Mouse (Mus musculus): Measurements from ENCODE around the gene Tusc2.

Gene Tusc2

GRCm38 (mm10) chr9:107615035-107615434 is 52.0 kb downstream of the Tusc2 start:
- DNase-seq = no peak

Measured in right cerebral cortex, adult 18-20 months (tissue).